Mouse (Mus musculus): Measurements from ENCODE around the gene Hist1h4k. TPM values are rescaled to one million over a fixed set of nuclear protein-coding genes. Genes with fewer than 3 reads are reported as not detected.
"Not testable (repeated sequence)": the region's sequence is repeated elsewhere in the genome, so short reads cannot be mapped to it uniquely, and the experiment has no call there.

Hist1h4k gene
- polyA plus RNA-seq, 1 experiment from 2014 or later = 3.0 TPM

- H3K4me1 ChIP-seq (replicated peaks) = peaks cover 43% of the 10 kb centered on the region
- H3K27ac ChIP-seq = no peak overlapping the region
- 22% methylated on average over 5 of the region's 5 CpGs for WGBS
Observed at GRCm38 (mm10) chr13:21722993-21723836, 27.1 kb downstream of the Hist1h4k start.

GRCm38 (mm10) chr13:21722373-21722925 is 27.9 kb downstream of the Hist1h4k start:
- H3K9ac ChIP-seq (replicated peaks) = peak overlapping the region; percentile 72
- no peaks in the 10 kb centered on the region for H3K9me3 ChIP-seq
- 1% methylated on average over 11 of the region's 11 CpGs for WGBS
- no peaks in the 10 kb centered on the region for H3K36me3 ChIP-seq
- peak; percentile 24; the same call in 1 of the 2 replicates for ATAC-seq
- peak overlapping the region; percentile 91 for H3K27ac ChIP-seq
- no peaks in the 10 kb centered on the region for H3K27me3 ChIP-seq
- peaks cover 39% of the 10 kb centered on the region for H3K4me1 ChIP-seq (replicated peaks)
- H3K4me3 ChIP-seq (replicated peaks) = peak overlapping the region; percentile 40
- H3K4me2 ChIP-seq (replicated peaks) = peak overlapping the region; percentile 64

More at GRCm38 (mm10) chr13:21722993-21723836, 27.1 kb downstream of the Hist1h4k start:
- Histone ChIP-seq H3K27me3 (no peaks in the 10 kb centered on the region), H3K4me2 (replicated peaks) (peak overlapping the region; percentile 64; the same call in 1 of the 2 replicates), H3K9ac (replicated peaks) (no peak overlapping the region), H3K4me3 (replicated peaks) (no peak overlapping the region), H3K36me3 (no peaks in the 10 kb centered on the region), H3K9me3 (no peaks in the 10 kb centered on the region)
- ATAC-seq = no peak

- peak within 1 kb of the TSS; percentile 72 for H3K9ac ChIP-seq (replicated peaks)
- not testable (repeated sequence) for H3K9me3 ChIP-seq, H3K36me3 ChIP-seq, H3K27me3 ChIP-seq
- peaks cover 36% of the 10 kb centered on the region for H3K4me1 ChIP-seq (replicated peaks)
- WGBS = under 1% methylated on average over 37 of the region's 37 CpGs
- H3K4me2 ChIP-seq (replicated peaks) = peak within 1 kb of the TSS; percentile 64
- H3K27ac ChIP-seq = peak within 1 kb of the TSS; percentile 91
- ATAC-seq = peak; percentile 97
- peak within 1 kb of the TSS; percentile 40 for H3K4me3 ChIP-seq (replicated peaks)
Observed at GRCm38 (mm10) chr13:21721757-21722372, 28.4 kb downstream of the Hist1h4k start, which contains the start of gene Hist1h2bm. Hist1h2bm (plus strand) TSS chr13:21722044.

- Histone ChIP-seq H3K4me1 (replicated peaks) (peaks cover 38% of the 10 kb centered on the region), H3K27ac (peak overlapping the region; percentile 77), H3K4me2 (replicated peaks) (peak overlapping the region; percentile 64), H3K4me3 (replicated peaks) (peak overlapping the region; percentile 40), H3K9ac (replicated peaks) (peak overlapping the region; percentile 55)
- 2% methylated on average over 23 of the region's 44 CpGs for WGBS
- not testable (repeated sequence) for H3K9me3 ChIP-seq, H3K36me3 ChIP-seq, H3K27me3 ChIP-seq
- peak; percentile 10; the same call in 1 of the 2 replicates for ATAC-seq
Observed at GRCm38 (mm10) chr13:21721107-21721756, 29.1 kb downstream of the Hist1h4k start.

GRCm38 (mm10) chr13:21718381-21719080 is 31.8 kb downstream of the Hist1h4k start:
- H3K4me3 ChIP-seq (replicated peaks) = peak overlapping the region; percentile 44
- H3K4me1 ChIP-seq (replicated peaks) = peaks cover 46% of the 10 kb centered on the region
- H3K9me3 ChIP-seq = no peaks in the 10 kb centered on the region
- H3K4me2 ChIP-seq (replicated peaks) = peak overlapping the region; percentile 77
- peak overlapping the region; percentile 74 for H3K9ac ChIP-seq (replicated peaks)
- H3K27me3 ChIP-seq = no peaks in the 10 kb centered on the region
- 59% methylated on average over 4 of the region's 4 CpGs for WGBS
- no peak for ATAC-seq
- 0 out of 2 replicates have a peak overlapping the region, but pooled peaks have one; percentile 4 for H3K27ac ChIP-seq
- no peaks in the 10 kb centered on the region for H3K36me3 ChIP-seq

GRCm38 (mm10) chr13:21717397-21718357 is 32.6 kb downstream of the Hist1h4k start, which contains the start of gene Hist1h3h:
Hist1h3h (plus strand) TSS chr13:21717659.
- not testable (repeated sequence) for H3K27me3 ChIP-seq, H3K36me3 ChIP-seq, H3K9me3 ChIP-seq
- Histone ChIP-seq H3K4me3 (replicated peaks) (peak within 1 kb of the TSS; percentile 49), H3K4me2 (replicated peaks) (peak within 1 kb of the TSS; percentile 77), H3K4me1 (replicated peaks) (peaks cover 45% of the 10 kb centered on the region), H3K9ac (replicated peaks) (peak within 1 kb of the TSS; percentile 74), H3K27ac (peak within 1 kb of the TSS; percentile 96)
- under 1% methylated on average over 27 of the region's 56 CpGs for WGBS
- peak; percentile 38; the same call in 1 of the 2 replicates for ATAC-seq

- WGBS = under 1% methylated on average over 15 of the region's 38 CpGs
- peak; percentile 35; the same call in 1 of the 2 replicates for ATAC-seq
Observed at GRCm38 (mm10) chr13:21716540-21717391, 33.5 kb downstream of the Hist1h4k start.

GRCm38 (mm10) chr13:21715864-21716539 is 34.3 kb downstream of the Hist1h4k start, which contains the start of the genes Hist1h2bl and Hist1h2ai:
Hist1h2bl (minus strand) TSS chr13:21716143.
Hist1h2ai (plus strand) TSS chr13:21716422.
- peak within 1 kb of the TSS; percentile 96 for H3K27ac ChIP-seq
- peaks cover 45% of the 10 kb centered on the region for H3K4me1 ChIP-seq (replicated peaks)
- not testable (repeated sequence) for H3K27me3 ChIP-seq, H3K36me3 ChIP-seq, H3K9me3 ChIP-seq
- peak; percentile 94 for ATAC-seq
- WGBS = 0% methylated on average over 36 of the region's 50 CpGs
- H3K9ac ChIP-seq (replicated peaks) = peak within 1 kb of the TSS; percentile 72
- peak within 1 kb of the TSS; percentile 49 for H3K4me3 ChIP-seq (replicated peaks)
- peak within 1 kb of the TSS; percentile 77 for H3K4me2 ChIP-seq (replicated peaks)

More at GRCm38 (mm10) chr13:21716540-21717391, 33.5 kb downstream of the Hist1h4k start:
- not testable (repeated sequence) for H3K9me3 ChIP-seq, H3K27me3 ChIP-seq, H3K36me3 ChIP-seq
- peak overlapping the region; percentile 77 for H3K4me2 ChIP-seq (replicated peaks)
- H3K9ac ChIP-seq (replicated peaks) = peak overlapping the region; percentile 72
- peaks cover 41% of the 10 kb centered on the region for H3K4me1 ChIP-seq (replicated peaks)
- H3K27ac ChIP-seq = peak overlapping the region; percentile 96
- H3K4me3 ChIP-seq (replicated peaks) = peak overlapping the region; percentile 49

- Histone ChIP-seq H3K27ac (peak overlapping the region; percentile 96), H3K9me3 (no peaks in the 10 kb centered on the region), H3K27me3 (no peaks in the 10 kb centered on the region), H3K4me3 (replicated peaks) (peak overlapping the region; percentile 49), H3K36me3 (no peaks in the 10 kb centered on the region), H3K4me1 (replicated peaks) (peaks cover 38% of the 10 kb centered on the region), H3K4me2 (replicated peaks) (peak overlapping the region; percentile 77), H3K9ac (replicated peaks) (peak overlapping the region; percentile 65)
- under 1% methylated on average over 22 of the region's 22 CpGs for WGBS
- peak; percentile 2; the same call in 1 of the 2 replicates for ATAC-seq
Observed at GRCm38 (mm10) chr13:21715131-21715863, 35.0 kb downstream of the Hist1h4k start.

All from midbrain, embryonic 13.5 days (tissue).